Mouse (Mus musculus): ENCODE results near the gene Mrpl30.

Gene Mrpl30

DNA sequence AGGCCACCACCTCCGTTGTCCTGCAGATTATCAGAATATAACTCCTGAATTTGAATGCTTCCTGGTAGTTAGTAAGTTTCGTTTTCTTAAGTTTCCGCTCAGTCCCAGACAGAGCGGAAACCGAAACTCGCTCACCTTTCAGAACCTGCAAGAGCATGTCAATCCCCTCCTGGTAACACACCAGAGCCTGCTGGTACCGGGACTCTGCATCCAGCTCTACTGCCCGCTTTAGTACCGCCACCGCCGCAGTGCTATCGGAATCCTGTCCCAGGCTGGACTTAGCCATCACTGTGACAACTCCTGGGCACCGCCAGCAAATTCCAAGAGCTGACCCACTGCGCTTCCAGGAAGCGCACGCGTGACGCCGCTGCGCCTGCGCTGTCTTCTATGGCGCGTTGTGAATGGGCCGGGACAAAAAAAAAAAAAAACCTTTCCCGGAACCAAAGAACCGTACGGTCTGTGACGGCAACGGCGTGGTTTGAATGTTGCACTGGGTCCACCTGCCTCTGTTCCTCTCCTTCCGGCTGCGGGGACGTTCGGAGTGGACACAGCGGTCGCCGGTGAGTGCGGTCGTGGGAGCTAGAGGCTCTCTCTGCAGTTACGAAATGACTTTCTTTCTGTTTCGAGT lies at the start of gene Mrpl30, which contains the start of gene Mitd1:
Gene Mrpl30, plus strand, starts transcription at position 453 of the 628 bp plus-strand sequence.
Gene Mitd1, minus strand, starts transcription at position 387 of the 628 bp plus-strand sequence.
- peak; percentile 95 for DNase-seq (ENCODE audit: low spot score)

DNA sequence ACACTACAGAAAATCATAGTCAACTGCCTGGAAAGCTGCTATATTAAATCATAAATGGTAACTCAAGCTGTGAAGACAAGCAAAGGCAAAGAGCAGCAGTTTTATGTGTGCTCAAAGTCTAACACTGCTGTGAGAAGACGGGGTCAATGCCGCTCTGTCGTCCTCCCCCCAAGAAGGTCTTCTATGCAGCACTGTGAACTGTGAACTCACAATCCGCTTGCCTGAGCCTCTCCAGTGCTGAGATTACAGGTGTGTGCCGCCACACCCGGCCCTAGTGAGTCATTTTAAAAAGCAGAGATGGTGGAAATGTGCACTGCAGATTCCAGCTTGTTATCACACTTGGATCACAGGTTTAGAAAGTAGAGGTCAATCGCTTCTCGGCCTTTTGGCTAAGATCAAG lies 43.4 kb upstream of the Mrpl30 start:
- DNase-seq (ENCODE audit: low spot score) = no peak

DNA sequence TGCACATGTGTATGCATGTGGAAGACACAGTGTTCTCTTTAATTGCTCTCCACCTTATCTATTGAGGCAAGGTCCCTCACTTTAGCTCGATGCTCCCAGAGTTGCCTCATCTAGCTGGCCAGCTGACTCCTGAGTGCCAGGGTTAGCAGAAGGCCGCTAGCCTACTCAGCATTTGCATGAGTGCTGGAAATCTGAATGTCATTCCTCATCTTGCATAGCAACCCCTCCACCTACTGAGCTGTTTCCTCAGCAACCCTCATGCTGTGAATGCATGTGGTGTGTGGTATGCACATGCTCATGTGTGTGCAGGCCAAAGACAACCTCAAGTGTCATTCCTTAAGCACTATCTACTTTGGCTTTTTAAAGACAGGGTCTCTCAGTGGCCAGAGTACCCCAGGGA lies 39.6 kb upstream of the Mrpl30 start:
- DNase-seq (ENCODE audit: low spot score) = no peak

DNA sequence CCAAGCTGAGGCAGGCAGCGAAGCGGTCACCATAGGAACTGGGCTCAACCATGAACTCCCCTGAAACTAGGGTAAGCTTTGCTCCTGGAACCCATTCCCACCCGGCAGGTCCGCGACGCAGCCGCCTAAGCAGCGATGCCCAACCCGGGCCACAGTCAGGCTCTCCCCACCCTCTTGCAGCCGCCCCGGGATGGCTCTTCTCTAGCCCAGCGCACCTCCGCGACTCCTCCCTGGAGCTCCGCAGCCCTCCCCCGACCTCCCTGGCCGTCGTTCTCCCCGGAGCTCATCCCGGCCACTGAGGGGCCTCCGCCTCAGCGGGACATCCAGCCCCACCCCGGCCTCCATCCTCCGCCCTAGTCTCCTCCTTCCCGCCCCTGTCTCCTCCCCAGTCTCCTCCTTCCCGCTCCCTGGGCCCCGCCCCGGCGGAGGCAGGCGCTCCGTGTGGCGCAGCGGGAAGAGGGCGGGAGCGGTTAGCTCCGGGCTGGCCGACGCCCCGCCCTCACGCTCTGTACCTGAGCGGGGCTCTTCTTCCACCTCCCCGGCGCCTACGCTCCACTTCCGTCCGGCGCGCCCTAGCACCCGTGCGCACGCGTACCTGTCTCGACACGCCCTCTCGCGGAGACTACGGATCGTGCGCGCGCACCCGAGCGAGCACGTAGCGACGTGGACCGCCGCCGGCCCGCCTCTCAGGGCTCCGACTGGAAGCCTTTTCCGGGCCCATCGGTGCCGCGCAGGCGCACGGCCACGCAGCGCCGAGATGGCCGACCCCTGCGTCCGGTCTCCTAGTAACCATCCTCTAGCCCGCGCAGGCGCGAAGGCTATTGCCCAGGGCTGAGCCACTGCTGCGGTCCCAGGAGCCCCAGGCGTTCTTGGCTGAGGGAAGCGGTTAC lies 25.5 kb upstream of the Mrpl30 start:
- peak; percentile 100 for DNase-seq (ENCODE audit: low spot score)

DNA sequence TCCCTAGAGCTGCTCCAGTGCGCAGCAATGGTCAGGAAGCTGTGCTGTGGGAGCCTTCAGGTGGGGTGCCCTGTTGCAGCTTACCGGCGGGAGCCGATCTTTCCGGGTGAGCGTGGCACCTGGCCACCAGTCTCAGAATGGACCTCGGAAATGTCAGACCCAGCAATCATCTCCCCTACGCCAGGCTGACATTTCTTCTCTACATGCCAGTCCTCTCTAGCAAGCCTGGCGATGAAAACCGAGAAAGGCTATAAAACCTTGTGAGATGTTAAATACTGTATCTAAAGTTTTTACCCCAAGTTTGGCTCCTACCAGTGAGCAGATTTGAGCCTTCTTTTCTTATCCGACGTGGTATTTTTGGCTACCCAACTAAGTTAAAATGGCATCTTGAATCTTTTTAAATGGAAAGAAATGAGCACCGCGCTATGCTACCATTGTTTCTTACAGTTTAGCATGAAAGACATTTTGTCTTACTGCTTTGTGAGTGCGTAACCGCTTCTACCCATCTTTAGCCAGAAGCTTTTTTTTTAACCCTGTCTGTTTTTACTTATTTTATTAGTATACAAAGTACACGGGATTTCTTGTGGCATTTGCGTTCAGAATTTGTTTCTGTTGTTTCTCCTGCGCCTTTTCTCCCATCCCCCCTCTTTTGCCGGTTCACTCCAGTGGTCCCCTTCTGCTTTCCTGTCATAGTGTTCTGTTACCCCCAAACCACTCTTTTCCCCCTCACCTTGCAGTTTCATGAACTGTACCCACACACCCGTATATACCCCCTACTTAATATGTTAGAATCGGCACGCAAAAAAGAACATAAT lies 24.7 kb upstream of the Mrpl30 start:
- no peak for DNase-seq (ENCODE audit: low spot score)

DNA sequence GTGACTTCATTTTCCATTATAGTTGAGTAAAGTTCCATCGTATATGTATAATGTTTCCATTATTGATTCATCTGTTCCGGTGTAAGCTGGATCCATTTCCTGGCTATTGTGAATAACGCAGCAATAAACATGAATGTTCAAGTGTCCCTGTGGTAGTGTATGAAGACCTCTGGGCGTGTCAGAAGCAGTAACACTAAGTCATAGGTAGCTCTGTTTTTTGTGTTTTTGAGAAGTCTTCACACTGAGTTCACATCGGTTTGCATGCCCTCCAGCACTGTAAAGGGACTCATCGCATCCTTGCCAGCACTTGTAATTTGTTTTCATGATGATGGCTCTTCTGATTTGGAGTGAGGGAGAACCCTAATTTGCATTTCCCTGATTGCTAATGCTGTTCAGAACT lies 24.0 kb upstream of the Mrpl30 start, which contains the start of gene Tsga10:
Gene Tsga10, minus strand, starts transcription at position 144 of the 400 bp plus-strand sequence.
- DNase-seq (ENCODE audit: low spot score) = no peak

DNA sequence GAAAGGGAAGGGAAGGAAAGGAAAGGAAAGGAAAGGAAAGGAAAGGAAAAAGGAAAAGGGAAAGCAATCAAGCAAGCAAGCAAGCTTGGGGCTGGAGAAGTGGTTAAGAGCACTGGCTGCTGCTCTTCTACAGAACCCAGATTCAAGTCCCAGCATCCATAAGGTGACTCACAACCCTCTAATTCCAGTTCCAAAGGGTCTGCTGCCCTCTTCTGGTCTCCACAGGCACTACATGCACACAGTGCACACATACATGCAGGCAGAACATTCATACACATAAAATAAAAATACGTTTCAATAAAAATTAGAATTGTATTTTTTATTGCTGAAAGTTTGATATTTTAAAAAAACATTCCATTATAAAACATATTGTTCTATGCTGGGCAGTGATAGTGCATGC lies 23.2 kb upstream of the Mrpl30 start:
- peak; percentile 64 for DNase-seq (ENCODE audit: low spot score)

DNA sequence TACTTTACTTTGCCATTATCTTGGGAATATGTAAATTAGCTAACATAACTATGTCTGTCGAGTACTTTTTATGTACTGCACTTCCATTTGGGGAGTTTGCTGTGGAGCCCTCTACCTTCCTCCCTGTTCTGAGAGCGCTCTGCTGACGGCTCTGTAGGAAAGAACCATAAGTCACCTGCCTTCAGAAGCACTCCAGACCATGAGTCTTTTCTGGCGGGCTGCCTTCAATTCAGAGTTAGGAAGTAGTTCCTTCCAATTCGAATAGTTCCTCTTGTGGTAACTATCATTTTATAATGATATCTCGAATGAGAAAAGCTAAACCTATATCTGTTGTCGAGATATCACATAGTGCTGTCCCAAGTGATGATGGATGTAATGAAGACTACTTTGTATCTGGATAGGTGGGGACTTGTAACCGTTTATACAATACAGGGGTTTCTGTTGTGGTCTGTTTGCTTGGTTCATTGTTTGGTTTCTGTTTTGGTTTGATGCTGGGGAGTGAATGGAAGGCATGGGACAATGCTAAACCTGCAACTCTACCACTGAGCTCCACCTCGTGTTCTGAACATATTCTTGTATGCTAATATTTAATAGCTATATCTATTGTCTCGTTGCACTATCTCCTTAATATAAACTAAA lies 22.5 kb upstream of the Mrpl30 start:
- no peak for DNase-seq (ENCODE audit: low spot score)

DNA sequence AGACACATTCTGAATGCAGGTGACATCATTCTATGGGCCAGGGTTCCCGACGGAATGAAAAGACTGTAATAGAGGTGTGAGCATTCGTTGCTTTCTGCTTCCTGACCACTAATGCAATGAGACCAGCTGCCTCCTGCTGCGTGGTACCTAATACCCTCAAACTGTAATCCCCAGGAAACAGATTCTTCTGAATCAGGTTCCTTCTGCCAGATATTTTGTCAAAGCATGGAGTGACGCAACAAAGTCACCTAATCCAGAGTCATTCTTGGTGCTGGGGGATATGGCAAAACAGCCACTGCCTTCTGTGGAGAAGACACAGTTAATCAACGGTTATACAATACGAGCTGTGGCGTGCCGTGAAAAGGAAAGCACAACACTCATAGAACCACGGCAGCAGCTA lies 21.6 kb upstream of the Mrpl30 start:
- DNase-seq (ENCODE audit: low spot score) = no peak

DNA sequence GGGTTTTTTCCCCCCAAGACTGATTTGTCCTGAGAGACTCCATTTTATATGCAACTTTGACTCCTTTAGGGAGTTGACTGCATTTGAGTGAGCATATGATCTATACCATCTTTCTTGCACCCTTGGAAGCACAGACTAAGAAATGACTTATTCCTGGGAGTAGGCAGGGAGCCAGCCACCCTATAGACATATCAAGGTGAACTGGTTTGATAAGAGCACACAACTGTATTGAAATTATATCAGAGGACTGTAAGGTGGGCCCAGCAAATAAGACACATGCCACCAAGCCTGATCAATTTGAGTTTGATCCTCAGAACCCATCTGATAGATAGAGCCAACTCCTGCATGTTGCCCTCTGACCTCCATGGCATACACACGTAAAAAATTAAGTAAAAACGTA lies 20.9 kb upstream of the Mrpl30 start:
- no peak for DNase-seq (ENCODE audit: low spot score)

DNA sequence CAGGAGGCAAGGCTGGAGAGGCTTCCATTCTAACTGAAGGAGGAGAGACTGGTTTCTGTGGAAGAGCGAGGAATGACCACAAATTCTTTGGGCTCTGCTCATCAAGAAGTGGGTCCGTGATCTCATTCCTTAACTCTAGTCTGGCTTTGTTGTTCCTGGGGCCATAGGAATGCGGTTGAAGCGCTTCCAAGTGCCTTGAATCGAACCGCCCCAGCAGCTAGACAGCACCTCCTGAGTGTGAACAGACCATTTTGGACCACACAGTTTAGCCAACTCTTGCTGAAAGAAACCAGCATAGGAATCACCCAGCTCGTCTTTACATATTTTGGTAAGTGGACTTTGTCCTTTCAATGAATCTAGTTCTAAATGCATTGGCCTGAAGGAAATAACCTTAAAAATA lies 18.6 kb upstream of the Mrpl30 start, which contains the start of gene Lipt1:
Gene Lipt1, plus strand, starts transcription at position 35 of the 400 bp plus-strand sequence.
- DNase-seq (ENCODE audit: low spot score) = peak; percentile 48

DNA sequence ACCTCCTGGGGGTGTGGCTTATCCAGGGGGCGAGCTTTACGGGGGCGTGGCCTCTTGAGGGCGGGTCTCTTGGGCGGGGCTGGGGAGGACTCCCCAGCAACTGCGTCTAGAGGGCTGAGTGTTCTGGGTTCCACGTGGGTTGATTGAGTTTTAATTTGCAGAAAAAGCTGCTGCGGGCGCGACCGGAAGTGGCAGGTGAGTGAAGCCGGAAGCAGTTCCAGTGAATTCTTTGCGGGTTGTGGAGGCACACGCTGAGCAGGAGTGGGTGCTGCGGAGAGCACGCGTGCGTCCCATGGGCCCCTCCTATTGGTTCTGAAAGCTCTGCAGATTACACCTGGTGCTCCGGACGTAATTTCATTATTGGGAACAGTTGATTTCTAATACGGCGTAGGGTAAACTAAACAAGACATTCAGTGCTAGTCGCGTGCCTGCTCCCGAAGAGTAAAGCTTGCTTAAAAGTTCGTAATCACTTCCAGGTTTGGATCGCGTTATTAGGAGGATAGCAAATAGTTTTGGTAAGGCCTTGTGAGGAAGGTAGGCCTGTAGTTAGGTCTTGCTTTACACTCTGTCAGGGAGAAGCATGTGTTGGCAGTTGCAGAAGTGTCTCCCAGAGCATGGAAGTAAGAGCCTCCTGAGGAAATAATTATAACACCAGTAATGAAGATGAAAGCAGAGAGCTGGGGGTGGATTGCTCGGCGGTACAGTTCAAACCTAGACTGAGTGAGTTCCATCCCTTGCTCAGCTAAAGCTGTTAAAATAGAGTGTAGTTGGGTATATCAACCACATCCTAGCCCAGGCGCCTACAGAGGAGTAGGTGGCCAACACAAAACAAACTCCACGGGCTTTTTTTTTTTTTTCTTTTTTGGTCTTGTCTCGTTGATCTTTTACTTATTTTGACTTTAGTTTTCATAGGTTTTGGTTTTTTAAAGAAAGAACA lies 17.9 kb upstream of the Mrpl30 start:
- peak; percentile 79 for DNase-seq (ENCODE audit: low spot score)

DNA sequence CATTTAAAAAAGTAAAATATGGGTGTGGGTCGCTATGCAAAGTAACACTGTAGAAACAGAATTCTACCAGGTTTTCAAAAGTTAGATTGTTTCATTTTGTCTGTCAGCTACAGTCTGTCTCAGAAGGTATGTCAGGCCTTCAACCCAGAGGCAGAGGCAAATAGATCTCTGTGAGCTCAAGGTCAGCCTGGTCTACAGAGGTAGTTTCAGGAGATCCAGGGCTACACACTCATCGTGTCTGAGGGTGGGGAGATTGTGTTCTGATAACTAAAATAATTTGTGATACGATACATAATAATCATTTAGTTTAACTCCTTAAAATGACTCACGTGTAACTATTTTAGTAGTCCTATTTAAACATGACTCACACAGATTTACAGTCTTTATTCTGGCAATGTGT lies 17.1 kb upstream of the Mrpl30 start:
- no peak for DNase-seq (ENCODE audit: low spot score)

DNA sequence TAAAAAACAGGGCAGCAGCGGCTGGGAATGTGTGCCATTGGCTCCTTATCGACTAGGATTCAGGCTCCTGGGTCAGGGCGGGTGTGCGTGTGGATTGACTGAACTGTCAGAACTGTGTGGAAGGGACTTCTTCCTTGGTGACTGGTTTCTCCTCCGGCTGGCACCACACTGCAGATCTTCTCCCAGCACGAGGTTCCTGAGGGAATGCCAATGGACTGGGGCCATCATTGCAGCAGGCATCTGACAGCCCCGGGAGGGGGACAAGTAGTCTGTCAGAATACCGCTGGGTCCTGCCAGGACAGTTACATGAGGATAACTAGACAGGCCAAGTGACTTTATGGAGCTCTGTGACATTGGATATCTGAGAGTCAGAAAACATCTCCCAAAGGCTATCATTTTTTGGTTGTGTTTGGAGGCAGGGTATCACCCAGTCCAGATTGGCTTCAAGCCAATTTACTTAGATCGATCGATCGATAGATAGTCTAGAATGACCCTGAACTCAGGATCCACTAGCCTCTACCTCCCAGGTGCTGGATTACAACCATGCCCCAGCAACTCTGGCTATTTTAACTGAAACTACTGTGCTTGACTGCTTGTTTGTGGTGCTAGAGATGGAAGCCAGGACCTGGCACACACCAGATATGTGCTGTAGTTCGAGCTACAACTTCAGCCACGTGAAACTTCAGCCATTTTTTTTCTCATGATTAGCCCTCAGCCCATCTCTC lies 12.4 kb upstream of the Mrpl30 start:
- DNase-seq (ENCODE audit: low spot score) = no peak

DNA sequence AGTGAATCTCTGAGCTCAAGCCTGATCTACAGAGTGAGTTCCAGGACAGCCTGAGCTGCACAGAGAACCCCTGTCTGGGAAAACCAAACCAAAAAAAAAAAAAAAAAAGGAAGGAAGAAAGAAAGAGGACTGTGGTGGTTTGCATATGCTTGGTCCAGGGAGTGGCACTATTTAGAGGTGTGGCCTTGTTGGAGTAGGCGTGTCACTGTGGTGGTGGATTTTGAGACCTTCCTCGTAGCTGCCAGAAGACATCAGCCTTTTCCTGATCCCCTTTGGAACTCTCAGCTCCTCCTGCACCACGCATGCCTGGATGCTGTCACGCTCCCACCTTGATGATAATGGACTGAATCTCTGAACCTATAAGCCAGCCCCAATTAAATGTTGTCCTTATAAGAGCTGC lies 6.9 kb upstream of the Mrpl30 start:
- DNase-seq (ENCODE audit: low spot score) = no peak

DNA sequence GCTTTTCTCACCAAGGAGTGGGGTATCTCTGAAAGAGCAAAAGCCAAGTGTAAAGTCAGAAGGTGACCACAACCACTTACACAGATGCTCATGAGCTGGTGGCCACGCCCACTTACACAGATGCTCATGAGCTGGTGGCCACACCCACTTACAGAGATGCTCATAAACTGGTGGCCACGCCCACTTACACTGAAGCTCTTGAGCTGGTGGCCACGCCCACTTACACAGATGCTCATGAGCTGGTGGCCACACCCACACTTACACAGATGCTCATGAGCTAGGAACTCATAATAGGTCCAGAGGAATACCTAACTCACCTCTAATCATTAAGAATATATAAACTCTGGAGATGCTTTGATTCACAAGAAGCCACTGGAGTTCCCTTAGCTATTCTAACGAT lies 5.8 kb upstream of the Mrpl30 start:
- DNase-seq (ENCODE audit: low spot score) = peak; percentile 24

DNA sequence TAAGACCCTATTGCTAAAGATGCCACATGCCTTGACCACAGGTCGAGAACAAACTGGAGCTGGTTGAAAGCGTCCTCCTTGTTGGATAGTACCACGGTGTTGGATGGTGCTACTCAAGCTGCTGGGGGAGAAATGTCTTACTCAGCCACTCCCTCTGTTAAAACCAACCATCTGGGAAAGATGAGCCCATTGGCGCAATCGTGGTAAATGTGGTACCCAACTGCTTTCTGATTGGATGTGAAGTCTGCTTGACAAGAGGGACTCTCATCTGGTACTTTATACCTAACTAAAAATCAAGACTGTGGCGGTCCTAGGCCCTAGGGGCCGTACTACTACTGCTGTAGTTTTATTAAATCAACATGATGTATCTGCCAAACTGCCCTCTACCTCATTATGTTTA lies 1.1 kb upstream of the Mrpl30 start:
- DNase-seq (ENCODE audit: low spot score) = no peak

DNA sequence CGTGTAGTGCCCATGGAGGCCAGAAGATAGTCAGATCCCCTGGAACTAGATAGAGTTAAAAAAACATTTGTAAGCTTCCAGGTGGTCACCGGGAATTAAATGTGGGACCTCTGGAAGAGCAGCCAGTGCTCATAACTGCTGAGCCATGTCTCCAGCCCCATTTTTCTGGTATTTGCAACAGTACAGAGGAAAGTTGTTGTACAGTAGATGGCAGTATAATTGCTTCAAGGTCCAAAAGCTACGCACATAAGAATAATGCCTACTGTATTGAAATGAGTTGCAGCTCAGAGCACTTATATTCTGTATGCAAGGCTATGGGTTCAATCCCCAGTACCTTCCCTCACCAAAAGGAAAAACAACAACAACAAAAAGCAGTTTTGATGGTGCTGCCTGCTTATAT lies 1.1 kb downstream of the Mrpl30 start:
- no peak for DNase-seq (ENCODE audit: low spot score)

DNA sequence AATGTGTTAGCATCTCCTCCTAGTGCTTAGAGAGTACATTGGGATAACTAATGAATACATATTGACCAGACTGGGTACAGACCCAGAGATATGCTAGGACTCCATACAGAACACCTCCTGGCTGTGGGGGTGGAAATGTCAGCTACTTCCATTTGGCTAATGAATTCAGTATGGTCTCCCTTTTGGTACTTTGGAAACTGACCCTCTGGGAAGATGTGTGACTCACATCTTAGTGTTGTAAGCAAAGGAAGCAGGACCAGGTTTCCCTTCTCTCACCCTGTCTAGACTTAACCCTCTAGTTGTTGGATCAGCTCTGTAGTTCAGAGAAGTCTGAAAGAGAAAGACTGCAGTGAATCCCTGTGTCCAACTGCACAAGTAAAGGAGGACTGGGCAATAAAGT lies 4.3 kb downstream of the Mrpl30 start:
- DNase-seq (ENCODE audit: low spot score) = no peak

DNA sequence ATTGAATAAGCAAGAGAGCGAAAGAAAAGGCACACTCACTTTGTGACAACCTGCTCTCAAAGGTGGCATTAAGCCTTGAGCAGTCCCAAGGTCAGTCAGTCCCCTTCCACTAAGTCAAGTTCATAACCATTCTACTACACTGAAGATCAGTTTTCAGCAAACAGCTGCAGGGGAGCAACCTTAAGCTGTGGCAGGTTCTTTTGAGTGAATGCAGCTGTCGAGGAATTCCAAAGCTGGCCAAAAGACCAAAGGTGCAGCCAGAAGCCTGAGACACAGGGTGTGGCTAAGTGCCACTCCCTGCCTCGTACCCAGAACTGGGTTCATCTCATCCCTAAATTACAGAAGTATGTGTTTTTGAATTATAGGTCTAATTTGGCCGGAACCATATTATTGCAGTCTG lies 9.5 kb downstream of the Mrpl30 start:
- DNase-seq (ENCODE audit: low spot score) = no peak

All from embryo, embryonic 10 days (tissue).